Mouse (Mus musculus): ENCODE data around the gene Gm15155. TPM values are rescaled to one million over a fixed set of nuclear protein-coding genes. Genes with fewer than 3 reads are reported as not detected.
"Not testable (repeated sequence)": the region's sequence is repeated elsewhere in the genome, so short reads cannot be mapped to it uniquely, and the experiment has no call there.

The Gm15155 gene
- polyA plus RNA-seq, 1 experiment from 2014 or later, result not detected

DNA sequence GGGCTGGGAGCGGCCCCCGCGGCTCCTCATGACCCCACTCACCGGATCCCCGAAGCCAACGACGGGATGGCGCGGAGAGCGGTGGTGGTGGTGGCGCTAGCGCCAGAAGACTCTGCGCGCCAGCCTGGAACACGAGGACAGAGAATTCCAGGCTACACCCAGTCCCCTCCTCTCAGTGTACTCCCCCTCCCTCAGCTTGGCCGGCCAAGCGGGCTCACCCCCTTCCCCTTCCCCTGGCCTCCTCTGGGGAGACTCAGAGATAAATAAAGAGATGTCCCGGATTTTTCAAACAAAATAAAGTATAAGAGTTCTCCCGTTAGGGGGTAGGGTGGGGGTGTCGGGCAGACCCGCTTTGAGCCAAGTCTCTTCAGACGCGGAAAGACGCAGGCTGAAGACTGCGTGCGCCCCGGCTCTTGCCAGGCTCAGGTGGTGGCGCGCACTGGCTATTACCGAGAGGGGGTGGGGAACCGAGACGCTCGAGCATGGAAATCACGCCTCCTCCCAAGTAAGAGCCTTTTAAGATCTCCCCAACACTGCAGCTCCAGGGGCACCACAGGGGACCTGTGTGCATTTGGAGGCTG lies 750 bp upstream of the Gm15155 start, which contains the start of gene Ptchd1:
Ptchd1 (minus strand) TSS at position 114 of the 581 bp plus-strand sequence.
- Histone ChIP-seq H3K27ac (peak within 1 kb of the TSS; percentile 82), H3K4me2 (replicated peaks) (peak within 1 kb of the TSS; percentile 68), H3K4me3 (replicated peaks; ENCODE audit: low read length) (peak within 1 kb of the TSS; percentile 57), H3K36me3 (replicated peaks; ENCODE audit: control insufficient read depth, insufficient read depth) (no peaks in the 10 kb centered on the region), H3K9ac (peak within 1 kb of the TSS; percentile 63), H3K4me1 (replicated peaks; ENCODE audit: control insufficient read depth, insufficient read depth, low read length) (no peaks in the 10 kb centered on the region), H3K9me3 (ENCODE audit: control insufficient read depth, low read length) (no peaks in the 10 kb centered on the region), H3K27me3 (ENCODE audit: control insufficient read depth, insufficient read depth, low read length) (no peaks in the 10 kb centered on the region)
- peak; percentile 85 for ATAC-seq (ENCODE audit: low FRiP score)
- WGBS, result 27% methylated on average over 33 of the region's 34 CpGs
- peak; percentile 41 for DNase-seq (ENCODE audit: low spot score)

DNA sequence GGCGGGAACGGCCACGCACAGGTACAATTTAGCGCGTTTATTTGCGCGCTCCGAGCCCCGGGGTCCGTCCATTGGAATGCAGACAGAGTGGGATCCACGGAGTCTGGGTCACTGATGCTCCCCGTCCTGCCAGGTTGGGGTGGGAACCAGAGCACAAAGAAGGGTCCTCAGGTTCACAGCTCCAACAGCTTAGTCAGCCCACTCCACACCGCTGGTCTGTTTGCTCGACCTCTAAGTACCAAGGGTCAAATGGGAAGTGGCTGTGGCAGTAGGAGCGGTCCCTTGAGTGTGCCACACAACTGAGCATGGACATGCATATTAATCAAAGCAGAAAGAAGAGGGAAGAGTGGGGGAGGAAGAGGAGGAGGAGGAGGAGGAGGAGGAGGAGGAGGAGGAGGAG lies 354 bp downstream of the Gm15155 start:
- Histone ChIP-seq H3K4me3 (replicated peaks; ENCODE audit: low read length) (peak overlapping the region; percentile 57), H3K36me3 (replicated peaks; ENCODE audit: control insufficient read depth, insufficient read depth) (no peaks in the 10 kb centered on the region), H3K4me1 (replicated peaks; ENCODE audit: control insufficient read depth, insufficient read depth, low read length) (no peaks in the 10 kb centered on the region), H3K27ac (no peak overlapping the region), H3K27me3 (ENCODE audit: control insufficient read depth, insufficient read depth, low read length) (no peaks in the 10 kb centered on the region), H3K9me3 (ENCODE audit: control insufficient read depth, low read length) (no peaks in the 10 kb centered on the region), H3K9ac (peak overlapping the region; percentile 63), H3K4me2 (replicated peaks) (peak overlapping the region; percentile 68)
- ATAC-seq (ENCODE audit: low FRiP score) (peak; percentile 12; the same call in 1 of the 2 replicates), DNase-seq (ENCODE audit: low spot score) (no peak)
- 21% methylated on average over 14 of the region's 15 CpGs for WGBS

GRCm38 (mm10) chrX:155625671-155626196 lies 1.2 kb downstream of the Gm15155 start:
- DNase-seq (ENCODE audit: low spot score), result peak; percentile 30
- WGBS, result 13% methylated on average over 13 of the region's 13 CpGs
- H3K9ac ChIP-seq, result 0 out of 2 replicates have a peak overlapping the region, but pooled peaks have one; percentile 3

GRCm38 (mm10) chrX:155643975-155644374 lies 19.4 kb downstream of the Gm15155 start:
- Histone ChIP-seq H3K27ac (no peak overlapping the region), H3K4me1 (replicated peaks; ENCODE audit: control insufficient read depth, insufficient read depth, low read length) (no peaks in the 10 kb centered on the region), H3K36me3 (replicated peaks; ENCODE audit: control insufficient read depth, insufficient read depth) (no peaks in the 10 kb centered on the region), H3K27me3 (ENCODE audit: control insufficient read depth, insufficient read depth, low read length) (no peaks in the 10 kb centered on the region), H3K9me3 (ENCODE audit: control insufficient read depth, low read length) (no peaks in the 10 kb centered on the region), H3K4me3 (replicated peaks; ENCODE audit: low read length) (no peak overlapping the region), H3K9ac (no peak overlapping the region), H3K4me2 (replicated peaks) (no peak overlapping the region)
- DNase-seq (ENCODE audit: low spot score) (peak; percentile 38), ATAC-seq (ENCODE audit: low FRiP score) (no peak)
- WGBS, result 13% methylated on average over 1 of the region's 1 CpGs

More at GRCm38 (mm10) chrX:155625671-155626196, 1.2 kb downstream of the Gm15155 start:
- Histone ChIP-seq H3K4me1 (replicated peaks; ENCODE audit: control insufficient read depth, insufficient read depth, low read length) (no peaks in the 10 kb centered on the region), H3K4me2 (replicated peaks) (peak overlapping the region; percentile 68), H3K4me3 (replicated peaks; ENCODE audit: low read length) (peak overlapping the region; percentile 18), H3K27ac (no peak overlapping the region), H3K36me3 (replicated peaks; ENCODE audit: control insufficient read depth, insufficient read depth) (no peaks in the 10 kb centered on the region), H3K27me3 (ENCODE audit: control insufficient read depth, insufficient read depth, low read length) (no peaks in the 10 kb centered on the region), H3K9me3 (ENCODE audit: control insufficient read depth, low read length) (no peaks in the 10 kb centered on the region)
- no peak for ATAC-seq (ENCODE audit: low FRiP score)

DNA sequence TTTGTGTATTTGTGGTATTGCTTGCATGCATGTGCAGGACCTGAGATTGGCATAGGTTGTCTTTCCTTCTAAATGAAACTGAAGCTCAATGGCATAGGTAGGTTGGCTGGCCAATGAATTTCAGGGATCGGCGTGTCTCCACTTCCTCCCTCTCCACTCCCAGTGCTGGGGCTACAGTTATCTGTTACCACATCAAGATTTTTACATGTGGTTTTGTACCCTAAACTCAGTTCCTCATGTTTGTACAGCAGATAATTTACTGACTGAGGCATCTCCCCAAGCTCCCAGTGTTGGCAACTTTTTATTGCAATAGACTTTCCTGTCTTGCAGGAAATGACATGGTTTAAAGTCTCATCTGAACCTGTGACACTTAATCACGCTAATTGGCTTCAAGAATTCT lies 21.4 kb downstream of the Gm15155 start:
- Histone ChIP-seq H3K4me2 (replicated peaks) (no peak overlapping the region), H3K36me3 (replicated peaks; ENCODE audit: control insufficient read depth, insufficient read depth) (no peaks in the 10 kb centered on the region), H3K4me3 (replicated peaks; ENCODE audit: low read length) (no peak overlapping the region), H3K27ac (no peak overlapping the region), H3K9ac (no peak overlapping the region), H3K4me1 (replicated peaks; ENCODE audit: control insufficient read depth, insufficient read depth, low read length) (no peaks in the 10 kb centered on the region), H3K27me3 (ENCODE audit: control insufficient read depth, insufficient read depth, low read length) (no peaks in the 10 kb centered on the region), H3K9me3 (ENCODE audit: control insufficient read depth, low read length) (no peaks in the 10 kb centered on the region)
- ATAC-seq (ENCODE audit: low FRiP score), result no peak
- whole genome bisulfite sequencing, result 82% methylated on average over 3 of the region's 3 CpGs
- no peak for DNase-seq (ENCODE audit: low spot score)

- Histone ChIP-seq H3K4me3 (replicated peaks; ENCODE audit: low read length) (no peak overlapping the region), H3K4me2 (replicated peaks) (no peak overlapping the region), H3K4me1 (replicated peaks; ENCODE audit: control insufficient read depth, insufficient read depth, low read length) (no peaks in the 10 kb centered on the region), H3K27ac (no peak overlapping the region), H3K9me3 (ENCODE audit: control insufficient read depth, low read length) (no peaks in the 10 kb centered on the region), H3K9ac (no peak overlapping the region), H3K36me3 (replicated peaks; ENCODE audit: control insufficient read depth, insufficient read depth) (no peaks in the 10 kb centered on the region), H3K27me3 (ENCODE audit: control insufficient read depth, insufficient read depth, low read length) (no peaks in the 10 kb centered on the region)
- 75% methylated on average over 1 of the region's 1 CpGs for WGBS
- no peak for ATAC-seq (ENCODE audit: low FRiP score)
- DNase-seq (ENCODE audit: low spot score), result no peak
Measured at GRCm38 (mm10) chrX:155657971-155658370, 33.4 kb downstream of the Gm15155 start.

GRCm38 (mm10) chrX:155690440-155690839 lies 65.9 kb downstream of the Gm15155 start:
- not testable (repeated sequence) for H3K4me1 ChIP-seq (replicated peaks; ENCODE audit: control insufficient read depth, insufficient read depth, low read length); H3K9me3 ChIP-seq (ENCODE audit: control insufficient read depth, low read length); H3K4me2 ChIP-seq (replicated peaks); H3K27ac ChIP-seq; H3K36me3 ChIP-seq (replicated peaks; ENCODE audit: control insufficient read depth, insufficient read depth); H3K9ac ChIP-seq; DNase-seq (ENCODE audit: low spot score); H3K27me3 ChIP-seq (ENCODE audit: control insufficient read depth, insufficient read depth, low read length); ATAC-seq (ENCODE audit: low FRiP score); H3K4me3 ChIP-seq (replicated peaks; ENCODE audit: low read length)
- 94% methylated on average over 1 of the region's 1 CpGs for WGBS

DNA sequence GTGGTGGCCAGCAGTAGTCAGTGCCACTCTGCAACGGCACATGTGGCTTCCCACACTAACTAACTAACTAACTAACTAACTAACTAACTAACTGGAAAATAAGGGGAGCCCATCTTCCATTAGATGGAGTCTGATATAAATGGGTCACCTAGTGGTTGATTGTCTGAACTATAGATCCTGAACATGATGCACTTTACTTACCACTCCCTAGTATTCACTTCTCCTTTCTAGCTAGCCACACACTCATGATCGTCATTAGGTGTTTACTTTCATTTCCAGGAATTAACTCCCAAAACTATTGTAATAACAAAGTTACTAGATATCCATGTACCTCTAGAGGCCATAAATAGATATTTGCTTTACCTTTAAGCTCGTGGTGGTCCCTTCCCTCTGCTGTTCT lies 99.6 kb downstream of the Gm15155 start:
- no peak overlapping the region for H3K4me3 ChIP-seq (replicated peaks; ENCODE audit: low read length)
- no peak overlapping the region for H3K27ac ChIP-seq
- DNase-seq (ENCODE audit: low spot score) (no peak), ATAC-seq (ENCODE audit: low FRiP score) (no peak)
- H3K27me3 ChIP-seq (ENCODE audit: control insufficient read depth, insufficient read depth, low read length), result no peaks in the 10 kb centered on the region
- no peak overlapping the region for H3K4me2 ChIP-seq (replicated peaks)
- no peak overlapping the region for H3K9ac ChIP-seq
- H3K4me1 ChIP-seq (replicated peaks; ENCODE audit: control insufficient read depth, insufficient read depth, low read length), result no peaks in the 10 kb centered on the region
- no peaks in the 10 kb centered on the region for H3K36me3 ChIP-seq (replicated peaks; ENCODE audit: control insufficient read depth, insufficient read depth)
- no peaks in the 10 kb centered on the region for H3K9me3 ChIP-seq (ENCODE audit: control insufficient read depth, low read length)
- WGBS, result 84% methylated on average over 3 of the region's 3 CpGs

GRCm38 (mm10) chrX:155728387-155728786 lies 103.8 kb downstream of the Gm15155 start:
- DNase-seq (ENCODE audit: low spot score) (no peak), ATAC-seq (ENCODE audit: low FRiP score) (no peak)
- H3K9me3 ChIP-seq (ENCODE audit: control insufficient read depth, low read length), result no peaks in the 10 kb centered on the region
- H3K9ac ChIP-seq, result no peak overlapping the region
- H3K27ac ChIP-seq, result no peak overlapping the region
- H3K4me2 ChIP-seq (replicated peaks), result no peak overlapping the region
- no peaks in the 10 kb centered on the region for H3K36me3 ChIP-seq (replicated peaks; ENCODE audit: control insufficient read depth, insufficient read depth)
- WGBS, result 74% methylated on average over 1 of the region's 1 CpGs
- no peak overlapping the region for H3K4me3 ChIP-seq (replicated peaks; ENCODE audit: low read length)
- H3K27me3 ChIP-seq (ENCODE audit: control insufficient read depth, insufficient read depth, low read length), result no peaks in the 10 kb centered on the region
- H3K4me1 ChIP-seq (replicated peaks; ENCODE audit: control insufficient read depth, insufficient read depth, low read length), result no peaks in the 10 kb centered on the region
